Mouse (Mus musculus) cerebellum, adult 9-11 months (tissue): ENCODE measurements around the gene Rgl1.

Experiments
- DNase-seq: peaks from one replicate; pipeline ENCODE4 v3.0.0; 2022

Rgl1 gene

GRCm38 (mm10) chr1:152612535-152613157, 153.5 kb downstream of the Rgl1 start:
- DNase-seq, result no peak

- no peak for DNase-seq
Observed at GRCm38 (mm10) chr1:152609547-152609946, 156.6 kb downstream of the Rgl1 start.

GRCm38 (mm10) chr1:152609006-152609405, 157.1 kb downstream of the Rgl1 start:
- DNase-seq, result no peak

GRCm38 (mm10) chr1:152607765-152608164, 158.4 kb downstream of the Rgl1 start:
- DNase-seq, result no peak

GRCm38 (mm10) chr1:152606727-152607126, 159.4 kb downstream of the Rgl1 start:
- DNase-seq, result no peak

- DNase-seq, result no peak
Observed at GRCm38 (mm10) chr1:152605895-152606625, 160.1 kb downstream of the Rgl1 start.

GRCm38 (mm10) chr1:152604147-152604546, 162.0 kb downstream of the Rgl1 start:
- no peak for DNase-seq

GRCm38 (mm10) chr1:152603628-152604027, 162.5 kb downstream of the Rgl1 start:
- no peak for DNase-seq

GRCm38 (mm10) chr1:152600494-152600893, 165.7 kb downstream of the Rgl1 start:
- no peak for DNase-seq

- DNase-seq, result no peak
Observed at GRCm38 (mm10) chr1:152599347-152599746, 166.8 kb downstream of the Rgl1 start.

GRCm38 (mm10) chr1:152594690-152595089, 171.5 kb downstream of the Rgl1 start:
- no peak for DNase-seq

- no peak for DNase-seq
Observed at GRCm38 (mm10) chr1:152593831-152594549, 172.2 kb downstream of the Rgl1 start.

- no peak for DNase-seq
Observed at GRCm38 (mm10) chr1:152593382-152593781, 172.8 kb downstream of the Rgl1 start.

GRCm38 (mm10) chr1:152592609-152593008, 173.5 kb downstream of the Rgl1 start:
- DNase-seq, result no peak

GRCm38 (mm10) chr1:152591746-152592498, 174.2 kb downstream of the Rgl1 start:
- no peak for DNase-seq

GRCm38 (mm10) chr1:152590321-152590720, 175.8 kb downstream of the Rgl1 start:
- no peak for DNase-seq

GRCm38 (mm10) chr1:152589331-152589935, 176.7 kb downstream of the Rgl1 start:
- peak; percentile 17 for DNase-seq

- DNase-seq, result no peak
Observed at GRCm38 (mm10) chr1:152587431-152587830, 178.7 kb downstream of the Rgl1 start.

- DNase-seq, result no peak
Observed at GRCm38 (mm10) chr1:152585385-152585984, 180.7 kb downstream of the Rgl1 start.

GRCm38 (mm10) chr1:152584933-152585332, 181.2 kb downstream of the Rgl1 start:
- no peak for DNase-seq

GRCm38 (mm10) chr1:152581127-152581905, 184.8 kb downstream of the Rgl1 start:
- DNase-seq, result no peak
